Mouse (Mus musculus): ENCODE data around the gene Reln.

Gene Reln

DNA sequence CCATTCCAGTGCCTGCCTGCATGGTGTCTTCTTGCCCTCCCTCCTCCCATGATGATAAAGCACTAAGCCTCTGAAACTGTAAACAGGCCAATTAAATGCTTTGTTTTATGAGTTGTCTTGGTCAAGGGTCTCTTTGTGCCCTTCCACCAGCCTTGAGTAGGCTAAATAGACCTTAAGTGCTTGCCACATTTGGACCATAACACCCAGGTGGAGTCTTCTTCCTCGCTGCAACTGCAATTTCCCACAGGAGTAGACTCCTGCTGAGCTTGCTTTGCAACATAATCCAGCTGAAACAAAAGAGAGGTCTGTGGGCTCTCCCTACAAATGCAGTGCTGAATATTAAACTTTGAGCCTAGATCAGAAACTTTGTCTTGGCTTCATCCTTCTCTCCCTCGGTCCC is 35.5 kb downstream of the Reln start:
- in situ Hi-C loops (cut with MseI, MboI) = no loop called here

GRCm38 (mm10) chr5:22307853-22308252 is 36.6 kb downstream of the Reln start:
- in situ Hi-C loops (cut with MseI, MboI) = no loop called here

GRCm38 (mm10) chr5:22307072-22307471 is 37.4 kb downstream of the Reln start:
- in situ Hi-C loops (cut with MseI, MboI) = no loop called here

GRCm38 (mm10) chr5:22303709-22304108 is 40.8 kb downstream of the Reln start:
- in situ Hi-C loops (cut with MseI, MboI) = no loop called here

DNA sequence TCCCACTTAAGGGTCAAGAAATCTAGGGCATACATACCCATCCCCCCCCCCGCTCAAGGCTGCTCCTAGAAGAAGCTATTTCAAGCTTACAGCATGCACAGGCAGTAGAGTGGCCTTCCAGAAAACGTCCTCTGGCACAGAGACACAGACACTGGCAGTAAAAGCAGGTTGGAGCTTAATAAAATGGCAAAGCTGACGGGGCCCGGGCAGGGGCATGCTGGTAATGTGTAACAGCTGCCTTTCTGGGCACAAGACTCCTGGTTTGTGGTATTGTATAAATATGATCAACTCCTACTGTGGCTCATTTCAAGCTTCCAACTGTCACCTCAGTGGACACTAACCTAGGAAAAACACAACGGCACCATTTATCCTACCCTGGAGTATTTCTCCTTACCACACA is 42.2 kb downstream of the Reln start:
- in situ Hi-C loops (cut with MseI, MboI) = no loop called here

DNA sequence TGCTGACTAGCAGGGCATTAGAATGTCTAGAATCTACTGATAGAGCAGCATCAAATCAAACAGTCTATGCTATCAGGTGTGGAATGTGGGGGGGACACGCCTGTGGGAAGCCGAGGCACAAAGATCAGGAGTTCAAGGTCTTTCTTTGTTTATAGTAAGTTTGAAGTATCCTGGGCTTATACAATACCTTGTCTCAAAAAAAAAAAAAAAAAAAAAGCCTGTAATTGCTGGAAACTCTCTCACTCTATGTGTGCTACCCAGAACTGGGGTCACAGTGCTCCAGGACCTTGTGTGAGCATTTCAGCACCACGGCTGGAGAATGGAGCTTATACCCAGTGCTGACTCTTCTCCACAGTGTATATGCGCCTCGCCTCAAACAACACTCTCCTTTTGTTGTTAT is 43.7 kb downstream of the Reln start:
- in situ Hi-C loops (cut with MseI, MboI) = no loop called here

DNA sequence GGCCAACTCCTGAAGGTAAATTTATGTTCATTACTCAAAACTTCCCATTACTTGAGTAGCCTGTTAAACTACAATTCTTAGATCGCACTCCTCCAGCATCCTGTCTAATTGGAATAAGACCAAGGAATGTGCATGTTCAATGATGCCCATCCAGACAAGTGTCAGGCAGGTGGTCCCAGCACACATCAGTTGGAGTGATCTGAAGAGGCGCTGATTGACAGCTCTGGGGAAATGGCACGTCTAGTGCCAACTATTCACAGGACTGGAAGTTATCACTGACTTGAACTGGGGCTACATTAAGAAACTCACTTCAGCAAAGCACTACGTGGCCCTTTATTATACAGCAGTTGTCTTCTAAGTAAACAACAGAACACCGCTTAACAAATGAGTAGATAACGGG is 44.5 kb downstream of the Reln start:
- in situ Hi-C loops (cut with MseI, MboI) = no loop called here

- in situ Hi-C loops (cut with MseI, MboI) = no loop called here
These were observed 49.3 kb downstream of the Reln start for GRCm38 (mm10) chr5:22295161-22295560.

DNA sequence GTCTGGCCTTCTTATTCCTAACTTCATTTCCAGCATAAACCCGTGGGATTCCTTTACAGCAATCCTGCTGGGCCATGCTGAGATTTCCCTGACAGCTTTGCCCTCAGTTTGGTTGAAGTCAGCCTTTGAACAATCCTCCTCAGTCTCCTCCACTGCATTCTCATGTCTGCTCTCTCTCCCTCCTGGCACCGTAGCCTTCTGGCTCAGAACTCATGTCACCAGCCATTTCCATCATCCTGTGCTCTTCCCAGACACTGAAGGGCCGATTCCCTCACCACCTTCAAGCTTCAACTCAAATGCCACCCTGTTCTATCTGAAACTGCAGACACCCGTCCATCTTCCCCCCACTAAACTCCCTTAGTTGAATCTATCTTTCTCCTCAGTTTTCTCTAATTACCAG is 53.1 kb downstream of the Reln start:
- in situ Hi-C loops (cut with MseI, MboI) = no loop called here

DNA sequence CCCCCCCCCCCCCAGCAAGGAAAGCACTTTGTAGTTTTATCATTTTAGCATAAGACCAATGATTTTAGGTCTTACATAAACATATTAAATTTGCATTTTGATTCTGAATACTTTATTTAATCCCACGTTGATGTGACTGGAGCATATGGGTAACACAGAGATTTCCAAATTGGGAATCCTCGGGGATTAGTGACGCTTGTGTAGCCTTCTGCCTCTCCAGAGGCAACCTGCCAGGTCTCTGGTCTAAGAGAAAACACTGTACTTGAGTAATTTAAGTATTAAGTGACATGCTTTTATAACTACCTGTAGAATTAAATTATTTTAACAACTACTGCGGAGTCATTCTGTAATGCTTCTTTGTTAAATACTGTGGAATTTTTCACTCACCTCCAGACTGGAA is 59.1 kb downstream of the Reln start:
- in situ Hi-C loops (cut with MseI, MboI) = no loop called here

DNA sequence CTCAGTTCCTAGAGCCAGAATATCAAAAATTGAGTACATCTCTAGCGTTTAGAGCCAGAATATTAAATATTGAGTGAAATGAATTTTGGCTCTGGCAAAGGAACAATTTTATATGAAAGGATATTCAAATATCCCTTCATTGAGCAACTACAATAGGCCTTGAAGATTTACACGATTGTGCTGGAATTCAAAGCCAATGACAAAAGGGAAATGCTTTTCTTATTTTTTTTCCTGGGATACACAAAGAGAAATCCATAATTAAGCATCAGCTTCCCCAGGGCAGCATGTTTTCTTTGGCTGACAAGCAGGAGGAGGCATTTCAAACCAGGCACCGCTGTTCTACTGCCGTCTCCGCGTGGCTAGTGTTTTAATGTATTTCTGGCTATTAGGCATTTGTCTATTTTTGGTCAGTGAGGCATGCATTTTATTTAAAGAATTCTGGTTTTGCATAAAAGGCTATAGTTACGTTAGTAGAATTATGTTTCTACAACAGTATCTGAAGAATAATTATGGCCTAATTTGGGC is 62.3 kb downstream of the Reln start:
- in situ Hi-C loops (cut with MseI, MboI) = no loop called here

GRCm38 (mm10) chr5:22280534-22281164 is 63.9 kb downstream of the Reln start:
- in situ Hi-C loops (cut with MseI, MboI) = no loop called here

GRCm38 (mm10) chr5:22279201-22279600 is 65.3 kb downstream of the Reln start:
- in situ Hi-C loops (cut with MseI, MboI) = no loop called here

DNA sequence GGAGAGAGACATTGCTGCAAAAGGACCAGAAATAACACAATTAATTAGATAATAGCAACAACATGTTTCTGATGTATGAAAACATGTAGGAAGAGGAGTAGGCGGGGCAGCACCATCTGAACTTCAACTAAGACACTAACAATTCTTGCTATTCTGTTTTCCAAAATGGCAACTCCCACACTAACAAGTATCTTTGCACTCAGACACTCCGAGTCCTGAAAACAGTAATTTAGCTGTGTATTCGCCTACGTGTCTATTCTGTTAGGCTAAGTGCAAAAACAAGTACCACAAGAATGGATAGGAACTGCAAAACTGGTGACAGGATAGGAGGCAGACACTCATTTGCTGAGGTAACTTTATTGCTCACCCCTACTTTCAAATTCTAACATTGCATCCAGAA is 70.4 kb downstream of the Reln start:
- in situ Hi-C loops (cut with MseI, MboI) = no loop called here

DNA sequence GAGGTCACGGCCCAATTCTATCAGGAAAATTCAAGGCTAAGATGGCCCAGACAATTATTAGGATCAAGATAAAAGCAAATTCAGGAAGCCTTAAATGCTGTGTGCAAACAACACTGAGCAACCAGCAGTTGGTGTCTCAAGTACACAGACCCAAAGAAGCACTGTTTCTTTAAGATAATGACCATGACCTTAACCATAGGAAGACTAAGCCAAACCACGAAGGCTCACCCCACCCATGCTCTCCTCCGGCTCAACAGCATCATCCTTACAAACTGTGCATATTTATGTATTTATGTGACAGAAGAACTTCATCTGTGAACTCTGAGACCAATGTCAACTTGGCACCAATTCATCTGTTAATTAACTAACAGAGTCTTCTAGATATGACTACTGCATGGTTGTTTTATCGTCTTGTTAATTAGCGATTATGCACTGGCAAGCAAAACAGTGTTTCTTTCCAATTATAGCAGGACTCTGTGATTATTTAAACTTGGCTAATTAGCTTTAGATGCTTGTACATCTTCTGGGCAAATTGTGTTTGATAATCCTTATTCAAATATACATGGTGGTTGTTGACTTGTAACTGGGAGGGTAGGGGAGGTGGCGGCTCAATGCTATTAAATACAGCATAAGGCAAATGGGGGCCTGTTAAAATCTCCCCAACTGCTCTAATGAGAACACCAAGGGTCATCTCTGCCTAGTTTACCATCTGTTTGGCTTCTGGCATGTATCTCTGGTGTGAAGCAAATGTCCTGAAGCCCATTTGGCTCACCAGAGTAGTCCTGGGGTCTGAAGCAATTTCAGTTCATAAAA is 77.8 kb downstream of the Reln start:
- in situ Hi-C loops (cut with MseI, MboI) = no loop called here

DNA sequence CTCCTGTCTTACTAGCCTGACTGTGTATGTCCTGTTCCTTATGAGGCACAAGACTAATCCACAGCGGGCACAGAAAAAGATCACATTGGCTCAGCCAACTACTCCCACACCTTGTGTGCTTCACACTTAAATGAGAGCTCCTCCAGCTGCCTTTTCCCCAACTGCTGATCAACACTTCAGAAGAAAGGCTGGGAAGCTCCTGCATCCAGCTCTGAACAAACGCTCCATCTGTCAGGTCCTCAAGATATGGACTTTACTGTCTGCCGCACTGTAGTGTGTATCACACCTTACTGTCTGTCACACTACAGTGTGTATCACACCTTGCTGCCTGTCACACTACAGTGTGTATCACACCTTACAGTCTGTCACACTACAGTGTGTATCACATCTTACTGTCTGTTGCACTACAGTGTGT is 82.1 kb downstream of the Reln start:
- in situ Hi-C loops (cut with MseI, MboI) = no loop called here

DNA sequence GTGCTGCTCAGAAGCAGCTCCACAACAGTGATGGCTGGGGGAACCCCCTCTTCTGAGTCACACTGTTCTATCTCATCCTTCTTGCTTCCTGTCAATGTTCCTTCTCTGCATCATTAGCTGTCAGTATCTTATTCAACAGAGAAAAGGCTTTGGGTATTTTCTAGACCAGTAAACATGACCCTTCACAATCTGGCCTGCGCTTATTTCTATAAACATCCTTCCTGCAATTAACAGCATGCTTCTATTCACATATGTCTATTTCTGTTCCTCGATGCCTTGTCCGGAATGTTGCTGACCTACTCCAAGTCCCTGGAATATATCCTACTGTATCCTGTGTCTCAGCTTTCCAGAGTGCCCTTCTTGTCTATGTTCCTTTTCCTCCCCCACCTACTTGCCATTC is 89.2 kb downstream of the Reln start:
- in situ Hi-C loops (cut with MseI, MboI) = no loop called here

DNA sequence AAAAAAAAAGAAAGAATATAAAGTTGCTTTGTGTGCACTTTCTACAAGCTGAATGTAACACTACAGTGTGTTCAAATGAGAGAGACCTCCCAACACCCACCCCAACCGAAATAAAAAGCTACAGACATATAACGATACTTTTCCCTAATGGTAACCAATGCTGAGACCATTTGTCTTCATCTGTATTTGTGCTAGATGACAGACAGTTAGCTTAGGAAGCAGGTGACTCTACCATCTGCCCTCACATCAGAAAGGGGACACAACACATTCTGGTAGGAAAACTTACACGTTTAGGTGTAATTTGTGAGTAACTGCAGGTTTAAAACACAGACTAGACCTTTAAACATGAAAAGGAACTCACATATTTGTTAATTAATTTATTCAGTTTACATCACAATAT is 90.6 kb downstream of the Reln start:
- in situ Hi-C loops (cut with MseI, MboI) = no loop called here

GRCm38 (mm10) chr5:22253318-22253717 is 91.2 kb downstream of the Reln start:
- in situ Hi-C loops (cut with MseI, MboI) = no loop called here

DNA sequence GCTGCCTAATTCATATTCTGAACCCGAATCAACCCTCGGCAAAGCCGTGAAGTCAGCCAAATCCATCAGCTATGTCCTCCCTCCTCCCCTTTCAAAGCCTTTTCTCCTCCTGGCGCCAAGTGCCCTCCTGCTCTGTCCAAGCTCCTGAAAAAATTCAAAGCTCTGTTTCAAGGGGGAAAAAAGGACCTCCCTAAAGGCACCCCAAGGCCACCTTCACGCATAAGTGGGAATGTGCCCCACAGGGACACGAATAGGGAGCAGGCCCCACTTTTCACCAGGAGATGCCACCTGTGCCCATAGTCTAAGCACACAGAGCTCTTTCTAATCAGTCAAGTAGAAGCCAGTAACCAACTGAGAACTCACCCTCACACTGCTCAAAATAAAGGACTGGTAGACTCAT is 96.7 kb downstream of the Reln start:
- in situ Hi-C loops (cut with MseI, MboI) = no loop called here

DNA sequence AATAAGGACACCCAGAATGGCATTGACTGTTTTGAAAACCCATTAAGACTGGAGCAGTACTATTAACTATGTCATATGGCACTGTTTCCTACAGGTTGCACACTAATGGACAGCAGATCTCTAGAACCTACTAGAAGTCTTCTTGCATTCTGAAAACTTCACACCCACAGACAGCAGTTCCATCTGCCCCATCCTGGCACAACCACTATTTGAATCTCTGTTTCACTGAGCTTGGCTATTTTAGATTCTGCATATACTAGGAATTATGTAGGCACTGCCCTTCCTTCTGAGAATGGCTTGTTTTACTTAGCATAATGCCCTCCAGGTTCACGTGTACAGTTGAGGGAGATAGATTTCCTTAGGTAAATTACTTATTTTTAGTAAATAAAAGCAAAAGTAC is 99.4 kb downstream of the Reln start:
- in situ Hi-C loops (cut with MseI, MboI) = no loop called here

DNA sequence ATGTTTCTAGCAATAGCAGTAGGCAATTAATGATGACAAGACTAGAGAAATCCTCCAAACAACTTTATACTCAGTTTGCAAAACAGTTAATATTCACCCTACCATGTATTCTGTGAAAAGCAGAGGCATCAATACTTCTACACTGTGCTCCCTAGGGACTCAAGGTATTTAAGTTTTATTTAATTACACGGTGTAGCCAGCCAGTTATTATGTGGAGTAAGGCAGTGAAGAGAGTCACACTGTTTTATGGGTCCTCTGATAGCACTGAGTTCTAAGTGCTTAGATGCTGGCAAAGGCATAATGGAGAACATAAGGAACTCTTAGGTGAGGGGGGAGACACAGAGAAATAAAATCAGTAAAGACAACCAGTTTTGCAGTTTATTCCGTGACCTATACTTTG is 101.0 kb downstream of the Reln start:
- in situ Hi-C loops (cut with MseI, MboI) = no loop called here

- in situ Hi-C loops (cut with MseI, MboI) = no loop called here
These were observed 102.9 kb downstream of the Reln start for GRCm38 (mm10) chr5:22241560-22241959.

Measured in mouse trophoblast stem cell (cell line).